Mouse (Mus musculus): ENCODE measurements around the gene Mroh2a. TPM values are rescaled to one million over a fixed set of nuclear protein-coding genes. Genes with fewer than 3 reads are reported as not detected.
A peak's percentile ranks its signal among the peaks of the same experiment; 100 is the strongest.

Gene Mroh2a
- polyA plus RNA-seq, 1 experiment from 2014 or later, result 2.8 TPM

DNA sequence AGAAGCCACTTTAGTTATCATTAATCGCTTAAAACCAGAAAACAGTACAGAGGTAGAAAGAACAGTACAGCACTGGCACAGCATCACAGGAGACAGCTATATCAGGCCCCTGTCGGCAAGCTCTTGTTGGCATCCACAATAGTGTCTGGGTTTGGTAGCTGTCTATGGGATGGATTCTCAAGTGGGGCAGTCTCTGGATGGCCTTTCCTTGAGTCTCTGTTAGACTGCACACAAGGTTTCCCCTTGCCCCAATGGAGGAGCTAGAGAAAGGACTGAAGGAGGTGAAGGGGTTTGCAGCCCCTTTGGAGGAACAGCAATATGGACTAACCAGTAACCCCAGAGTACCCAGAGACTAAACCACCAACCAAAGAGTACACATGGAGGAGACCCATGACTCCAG lies 65.3 kb downstream of the Mroh2a start:
- 52% methylated on average over 2 of the region's 2 CpGs for WGBS

DNA sequence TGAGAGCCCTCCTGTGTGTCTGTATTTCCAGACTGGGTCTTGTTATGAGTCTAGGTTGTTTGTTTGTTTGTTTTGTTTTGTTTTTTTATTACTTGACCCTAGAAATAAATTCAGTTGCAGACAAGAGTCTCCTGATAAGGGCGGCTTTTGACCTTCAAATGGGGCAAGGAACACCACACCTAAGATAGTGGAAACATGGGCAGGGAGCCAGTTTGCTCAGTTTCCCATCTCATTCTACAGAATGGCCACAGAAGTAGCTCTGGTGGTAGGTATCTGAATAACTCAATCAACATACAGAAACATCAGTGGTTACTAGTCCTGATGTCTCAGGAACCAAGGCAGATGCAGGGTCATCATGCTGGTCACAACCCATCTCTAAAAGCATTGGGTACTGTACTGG lies 67.9 kb downstream of the Mroh2a start:
- ATAC-seq (ENCODE audit: low FRiP score, low TSS enrichment), result no peak
- Histone ChIP-seq H3K9me3 (ENCODE audit: low read length) (peaks cover 62% of the 10 kb centered on the region), H3K4me2 (replicated peaks; ENCODE audit: low read depth, low read length) (no peak overlapping the region), H3K36me3 (ENCODE audit: insufficient read depth, low read length) (no peaks in the 10 kb centered on the region), H3K27me3 (ENCODE audit: insufficient read depth, low read length) (no peaks in the 10 kb centered on the region), H3K4me3 (ENCODE audit: low read length) (no peak overlapping the region), H3K27ac (ENCODE audit: low read length) (no peak overlapping the region), H3K9ac (replicated peaks; ENCODE audit: low read length) (no peak overlapping the region), H3K4me1 (ENCODE audit: insufficient read depth, low read length) (no peaks in the 10 kb centered on the region)
- 26% methylated on average over 1 of the region's 1 CpGs for WGBS

More for the DNA sequence above, 65.3 kb downstream of the Mroh2a start:
- Histone ChIP-seq H3K9ac (replicated peaks; ENCODE audit: low read length) (no peak overlapping the region), H3K36me3 (ENCODE audit: insufficient read depth, low read length) (no peaks in the 10 kb centered on the region), H3K4me2 (replicated peaks; ENCODE audit: low read depth, low read length) (no peak overlapping the region), H3K4me1 (ENCODE audit: insufficient read depth, low read length) (no peaks in the 10 kb centered on the region), H3K27me3 (ENCODE audit: insufficient read depth, low read length) (no peaks in the 10 kb centered on the region), H3K4me3 (ENCODE audit: low read length) (no peak overlapping the region), H3K27ac (ENCODE audit: low read length) (no peak overlapping the region), H3K9me3 (ENCODE audit: low read length) (peaks cover 53% of the 10 kb centered on the region)
- ATAC-seq (ENCODE audit: low FRiP score, low TSS enrichment), result no peak

DNA sequence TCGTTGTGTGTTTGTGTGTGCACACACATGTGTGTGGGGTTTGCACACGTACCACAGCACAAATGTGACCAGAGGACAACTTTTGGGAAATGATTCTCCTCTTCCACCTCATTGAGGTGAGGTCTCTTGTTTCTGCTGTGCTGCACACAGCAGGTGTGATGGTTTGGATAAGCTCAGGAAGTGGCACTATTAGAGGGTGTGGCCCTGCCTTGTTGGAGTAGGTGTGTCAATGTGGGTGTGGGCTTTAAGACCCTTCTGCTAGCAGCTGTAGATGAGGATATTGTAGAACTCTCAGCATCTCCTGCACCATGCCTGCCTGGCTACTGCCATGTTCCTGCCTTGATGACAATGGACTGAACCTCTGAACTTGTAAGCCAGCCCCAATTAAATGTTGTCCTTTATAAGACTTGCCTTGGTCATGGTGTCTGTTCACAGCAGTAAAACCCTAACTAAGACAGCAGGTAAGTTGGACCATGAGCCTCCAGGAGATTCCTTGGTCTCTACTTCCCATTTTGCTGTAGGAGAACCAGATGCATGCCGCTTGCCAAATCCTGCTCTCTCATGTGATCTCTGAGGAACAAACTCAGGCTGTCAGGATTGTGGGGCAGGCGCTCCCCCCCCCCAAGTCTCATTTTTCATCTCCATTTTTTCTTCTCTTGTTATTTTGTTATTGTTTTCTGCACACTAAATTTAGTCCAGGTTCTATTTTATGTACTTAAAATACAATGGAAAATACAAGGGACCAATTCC lies 69.6 kb downstream of the Mroh2a start:
- Histone ChIP-seq H3K4me1 (ENCODE audit: insufficient read depth, low read length) (no peaks in the 10 kb centered on the region), H3K27ac (ENCODE audit: low read length) (no peak overlapping the region), H3K27me3 (ENCODE audit: insufficient read depth, low read length) (no peaks in the 10 kb centered on the region), H3K9ac (replicated peaks; ENCODE audit: low read length) (no peak overlapping the region), H3K9me3 (ENCODE audit: low read length) (peaks cover 63% of the 10 kb centered on the region), H3K4me2 (replicated peaks; ENCODE audit: low read depth, low read length) (no peak overlapping the region), H3K36me3 (ENCODE audit: insufficient read depth, low read length) (no peaks in the 10 kb centered on the region), H3K4me3 (ENCODE audit: low read length) (no peak overlapping the region)
- 77% methylated on average over 4 of the region's 4 CpGs for WGBS
- no peak for ATAC-seq (ENCODE audit: low FRiP score, low TSS enrichment)

DNA sequence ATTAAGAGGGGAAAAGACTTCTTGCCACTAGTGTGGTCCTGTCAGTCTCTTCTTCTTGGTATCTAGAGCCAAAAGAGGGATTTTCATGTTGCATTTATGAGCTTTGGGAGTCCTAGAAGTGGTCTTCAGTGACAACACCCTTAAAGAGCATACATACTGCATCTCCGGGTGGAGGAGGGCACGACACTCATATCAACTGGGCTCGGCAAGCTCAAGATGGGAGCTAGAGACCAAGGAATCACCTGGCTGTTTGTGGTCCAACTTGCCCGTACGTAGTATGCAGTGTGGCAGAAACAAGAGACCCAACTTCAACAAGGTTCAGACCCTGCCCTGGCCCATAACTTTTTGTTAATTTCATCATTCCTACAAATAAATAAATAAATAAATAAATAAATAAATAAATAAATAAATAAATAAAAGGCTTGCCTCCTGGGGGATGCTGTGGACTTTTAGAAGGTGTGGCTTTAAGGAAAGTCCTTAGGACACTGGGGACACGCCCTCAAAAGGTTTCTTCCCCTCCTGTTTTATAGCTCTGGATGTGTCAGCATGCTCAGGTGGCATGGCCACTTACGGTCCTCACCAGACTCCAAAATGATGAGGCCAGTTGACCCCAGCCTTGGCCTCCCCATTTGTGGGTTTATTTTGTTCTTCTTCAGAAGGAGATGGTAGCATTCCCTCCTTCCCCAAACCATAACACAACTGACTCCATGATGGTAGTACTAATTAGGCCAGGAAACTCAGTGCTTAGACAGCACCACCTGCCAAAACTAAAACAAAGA lies 70.9 kb downstream of the Mroh2a start:
- no peak overlapping the region for H3K9ac ChIP-seq (replicated peaks; ENCODE audit: low read length)
- 62% methylated on average over 7 of the region's 7 CpGs for WGBS
- H3K9me3 ChIP-seq (ENCODE audit: low read length), result peaks cover 64% of the 10 kb centered on the region
- no peak overlapping the region for H3K4me2 ChIP-seq (replicated peaks; ENCODE audit: low read depth, low read length)
- no peak overlapping the region for H3K27ac ChIP-seq (ENCODE audit: low read length)
- H3K4me1 ChIP-seq (ENCODE audit: insufficient read depth, low read length), result no peaks in the 10 kb centered on the region
- ATAC-seq (ENCODE audit: low FRiP score, low TSS enrichment), result no peak
- H3K4me3 ChIP-seq (ENCODE audit: low read length), result no peak overlapping the region
- no peaks in the 10 kb centered on the region for H3K36me3 ChIP-seq (ENCODE audit: insufficient read depth, low read length)
- no peaks in the 10 kb centered on the region for H3K27me3 ChIP-seq (ENCODE audit: insufficient read depth, low read length)

DNA sequence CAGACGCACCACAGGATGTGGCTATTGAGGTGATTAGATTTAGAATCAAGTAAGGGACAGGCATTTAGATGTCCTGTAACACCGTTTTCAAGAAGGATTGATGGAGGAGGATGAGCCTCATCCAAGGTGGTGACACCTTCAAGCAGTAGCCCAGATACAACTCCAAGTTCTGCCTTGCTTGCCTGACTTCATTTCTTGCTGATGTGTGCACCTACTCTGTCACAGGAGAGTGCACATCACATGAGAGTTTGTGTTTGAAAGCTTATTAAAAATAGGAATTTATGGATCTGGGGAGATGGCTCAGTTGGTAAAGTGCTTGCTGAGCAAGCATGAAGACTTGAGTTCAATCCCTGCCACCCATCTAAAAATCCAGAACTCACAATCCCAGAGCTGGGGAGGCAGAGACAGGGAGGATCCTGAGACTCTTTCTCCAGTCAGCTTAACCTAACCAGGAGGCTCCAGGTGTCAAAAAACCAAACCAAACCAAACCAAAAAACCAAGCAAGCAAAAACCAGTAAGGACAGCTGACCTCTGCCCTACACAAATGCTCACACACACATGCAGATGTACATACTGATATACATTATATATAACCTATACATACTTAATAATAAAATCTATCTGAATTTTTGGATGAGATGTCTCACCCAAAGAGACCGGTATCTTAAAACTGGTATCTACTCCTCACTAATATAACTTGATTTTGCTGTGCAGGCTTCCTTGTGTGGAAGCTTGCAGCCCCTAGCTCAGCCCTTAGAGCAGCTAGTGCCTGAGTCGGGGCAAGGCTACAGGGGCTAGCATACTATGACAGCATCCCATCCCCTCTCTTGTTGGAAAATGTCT lies 72.1 kb downstream of the Mroh2a start:
- Histone ChIP-seq H3K4me1 (ENCODE audit: insufficient read depth, low read length) (no peaks in the 10 kb centered on the region), H3K9me3 (ENCODE audit: low read length) (peaks cover 74% of the 10 kb centered on the region), H3K27me3 (ENCODE audit: insufficient read depth, low read length) (no peaks in the 10 kb centered on the region), H3K4me2 (replicated peaks; ENCODE audit: low read depth, low read length) (no peak overlapping the region), H3K4me3 (ENCODE audit: low read length) (no peak overlapping the region), H3K27ac (ENCODE audit: low read length) (no peak overlapping the region), H3K9ac (replicated peaks; ENCODE audit: low read length) (no peak overlapping the region), H3K36me3 (ENCODE audit: insufficient read depth, low read length) (no peaks in the 10 kb centered on the region)
- no peak for ATAC-seq (ENCODE audit: low FRiP score, low TSS enrichment)
- 63% methylated on average over 4 of the region's 4 CpGs for WGBS

DNA sequence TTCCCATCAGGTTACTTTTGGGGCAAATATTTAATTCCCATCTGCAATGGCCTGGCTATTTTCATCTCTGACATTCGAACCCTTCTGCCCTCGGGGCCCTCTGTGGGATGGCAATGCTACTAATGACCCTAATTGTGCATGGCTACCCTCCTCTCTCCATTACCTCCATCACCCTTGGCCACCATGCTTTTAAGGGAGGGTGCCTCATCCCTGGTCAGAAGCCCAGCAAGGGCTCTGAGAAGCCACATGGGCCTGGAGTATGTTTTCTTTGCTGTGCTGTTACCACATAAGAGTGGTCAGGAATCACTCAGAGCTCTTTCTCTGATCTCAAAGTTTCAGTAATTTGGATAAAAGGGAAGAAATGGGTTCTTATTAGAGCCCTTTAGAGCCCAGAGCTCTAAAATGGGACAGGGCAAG lies 72.8 kb downstream of the Mroh2a start:
- Histone ChIP-seq H3K4me2 (replicated peaks; ENCODE audit: low read depth, low read length) (no peak overlapping the region), H3K9ac (replicated peaks; ENCODE audit: low read length) (no peak overlapping the region), H3K36me3 (ENCODE audit: insufficient read depth, low read length) (no peaks in the 10 kb centered on the region), H3K4me1 (ENCODE audit: insufficient read depth, low read length) (no peaks in the 10 kb centered on the region), H3K4me3 (ENCODE audit: low read length) (no peak overlapping the region), H3K27me3 (ENCODE audit: insufficient read depth, low read length) (no peaks in the 10 kb centered on the region), H3K27ac (ENCODE audit: low read length) (no peak overlapping the region), H3K9me3 (ENCODE audit: low read length) (peaks cover 77% of the 10 kb centered on the region)
- ATAC-seq (ENCODE audit: low FRiP score, low TSS enrichment), result no peak
- WGBS, result 81% methylated on average over 2 of the region's 2 CpGs

DNA sequence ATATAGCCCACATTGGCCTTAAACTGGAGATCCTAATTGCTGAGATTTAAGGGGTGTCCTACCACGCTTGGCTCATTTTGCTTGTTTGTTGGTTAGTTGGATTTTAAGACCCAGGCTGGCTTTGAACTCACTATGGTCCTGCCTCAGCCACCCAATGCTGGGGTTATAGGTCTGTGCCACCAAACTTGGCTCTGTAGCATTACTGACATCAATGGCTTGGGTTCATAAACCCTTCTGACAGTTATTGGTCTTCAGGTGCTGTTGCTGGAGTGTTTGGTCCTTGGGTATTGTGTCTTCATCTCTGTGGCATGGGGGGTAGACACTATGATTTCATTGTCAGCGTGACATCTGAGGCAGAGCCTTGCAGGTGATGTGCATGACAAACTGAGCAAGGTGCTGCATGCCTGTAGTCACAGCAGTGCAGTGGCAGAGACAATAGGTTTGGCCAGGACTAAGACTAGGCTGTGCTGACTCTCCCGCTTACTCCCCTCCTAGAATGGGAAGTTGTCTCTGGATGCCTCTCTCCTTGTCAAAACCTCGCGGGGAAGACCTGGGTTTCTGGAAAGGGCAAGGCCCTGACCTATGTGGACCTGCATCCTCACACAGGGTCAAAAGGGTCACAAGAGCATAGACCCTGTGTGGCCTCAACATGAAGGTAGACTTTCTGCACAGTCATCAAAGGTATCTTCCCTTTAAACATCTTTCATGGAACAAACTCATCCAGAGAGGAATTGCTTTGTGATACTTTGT lies 73.7 kb downstream of the Mroh2a start:
- Histone ChIP-seq H3K4me2 (replicated peaks; ENCODE audit: low read depth, low read length) (no peak overlapping the region), H3K4me3 (ENCODE audit: low read length) (no peak overlapping the region), H3K27ac (ENCODE audit: low read length) (no peak overlapping the region), H3K9me3 (ENCODE audit: low read length) (peaks cover 86% of the 10 kb centered on the region), H3K27me3 (ENCODE audit: insufficient read depth, low read length) (no peaks in the 10 kb centered on the region), H3K36me3 (ENCODE audit: insufficient read depth, low read length) (no peaks in the 10 kb centered on the region), H3K4me1 (ENCODE audit: insufficient read depth, low read length) (no peaks in the 10 kb centered on the region), H3K9ac (replicated peaks; ENCODE audit: low read length) (no peak overlapping the region)
- 0 out of 2 replicates have a peak, but pooled peaks have one; percentile 21 for ATAC-seq (ENCODE audit: low FRiP score, low TSS enrichment)
- WGBS, result 42% methylated on average over 5 of the region's 5 CpGs

DNA sequence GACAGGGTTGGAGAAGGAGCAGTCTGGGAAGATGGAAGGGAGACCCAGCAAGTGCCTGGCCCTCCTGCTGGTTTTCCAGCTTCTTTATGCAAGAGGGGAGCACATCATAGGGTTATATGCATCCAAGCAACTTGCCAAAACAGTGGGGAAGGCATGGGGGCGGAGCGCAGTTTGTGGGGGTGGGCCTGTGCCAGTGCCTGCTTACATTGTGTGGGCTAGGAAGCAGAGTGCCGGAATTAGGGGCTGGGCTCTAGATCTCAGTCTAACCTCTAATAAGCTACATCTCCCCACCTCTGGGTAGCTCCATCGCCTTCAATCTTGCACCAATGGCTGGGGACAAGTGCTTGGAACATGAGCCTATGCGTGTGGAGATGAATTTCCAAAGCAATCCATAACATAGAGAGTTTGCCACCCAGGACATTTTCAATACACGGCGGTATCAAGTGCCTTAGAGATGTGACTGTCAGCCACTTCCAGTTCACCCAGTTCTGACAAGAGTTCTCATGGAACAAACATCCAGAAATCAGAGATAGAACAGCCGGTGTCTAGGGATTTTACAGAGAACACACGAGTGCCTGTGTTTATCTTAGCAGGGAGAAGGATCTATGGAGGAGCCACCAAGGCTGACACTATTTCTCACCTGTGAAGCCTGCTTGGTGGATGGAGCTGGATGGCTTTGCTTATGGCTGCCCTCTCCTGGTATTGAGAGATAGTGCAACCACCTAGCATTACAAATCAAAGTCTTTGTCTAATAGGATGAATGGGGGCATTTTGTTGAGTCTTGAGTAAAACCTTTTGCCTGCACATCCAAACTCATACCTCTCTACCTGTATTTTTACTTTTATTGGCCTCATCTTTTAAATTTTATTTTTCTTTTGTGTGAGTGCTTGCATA lies 74.6 kb downstream of the Mroh2a start:
- peaks cover 85% of the 10 kb centered on the region for H3K9me3 ChIP-seq (ENCODE audit: low read length)
- no peaks in the 10 kb centered on the region for H3K4me1 ChIP-seq (ENCODE audit: insufficient read depth, low read length)
- WGBS, result 72% methylated on average over 9 of the region's 9 CpGs

More for the DNA sequence above, 74.6 kb downstream of the Mroh2a start:
- ATAC-seq (ENCODE audit: low FRiP score, low TSS enrichment), result peak; percentile 10; the same call in 1 of the 2 replicates
- no peak overlapping the region for H3K4me2 ChIP-seq (replicated peaks; ENCODE audit: low read depth, low read length)
- H3K9ac ChIP-seq (replicated peaks; ENCODE audit: low read length), result no peak overlapping the region
- H3K36me3 ChIP-seq (ENCODE audit: insufficient read depth, low read length), result no peaks in the 10 kb centered on the region
- H3K27me3 ChIP-seq (ENCODE audit: insufficient read depth, low read length), result no peaks in the 10 kb centered on the region
- H3K4me3 ChIP-seq (ENCODE audit: low read length), result no peak overlapping the region
- H3K27ac ChIP-seq (ENCODE audit: low read length), result no peak overlapping the region

Data from kidney, embryonic 16.5 days (tissue).